Mouse (Mus musculus) small intestine, adult 2 months (tissue): ENCODE measurements around the gene Lbx1. TPM values are rescaled to one million over a fixed set of nuclear protein-coding genes. Genes with fewer than 3 reads are reported as not detected.

Source experiments
- H3K27ac ChIP-seq: fragments of 200-500 bp; 2 replicates; pipeline ENCODE4 v1.5.1; 2012; ENCODE audit warnings: low read depth, low read length, control low read depth, inconsistent platforms; ENCODE audit not compliant: insufficient read depth
- H3K27me3 ChIP-seq: fragments of 200-500 bp; 2 replicates; pipeline ENCODE4 v1.6.1; 2012; ENCODE audit warnings: mild to moderate bottlenecking, moderate library complexity, low read length, inconsistent platforms; ENCODE audit not compliant: control insufficient read depth, insufficient read depth
- H3K36me3 ChIP-seq: fragments of 200-500 bp; 2 replicates; pipeline ENCODE4 v1.6.1; 2012; ENCODE audit warnings: mild to moderate bottlenecking, low read length, control low read depth, inconsistent platforms; ENCODE audit not compliant: control insufficient read depth, insufficient read depth
- H3K4me1 ChIP-seq: fragments of 200-500 bp; 2 replicates; pipeline ENCODE4 v1.6.1; 2012; ENCODE audit warnings: low read length, inconsistent platforms, mixed read lengths; ENCODE audit not compliant: control insufficient read depth, insufficient read depth, insufficient read length
- H3K4me3 ChIP-seq: fragments of 200-500 bp; 2 replicates; pipeline ENCODE4 v1.5.1; 2012; ENCODE audit warnings: low read depth, mild to moderate bottlenecking, control low read depth, inconsistent platforms, low read length, moderate library complexity
- CTCF ChIP-seq: fragments of 200-500 bp; IDR thresholded peaks from 2 replicates; pipeline ENCODE4 v1.5.1; 2012; ENCODE audit warnings: low read depth, mild to moderate bottlenecking, control low read depth, inconsistent platforms, low read length, moderate library complexity, mixed read lengths; ENCODE audit not compliant: insufficient replicate concordance, insufficient read length; ENCODE audit errors: extremely low read depth
- POLR2A ChIP-seq: fragments of 200-500 bp; IDR thresholded peaks from 2 replicates; pipeline ENCODE4 v1.6.1; 2012; ENCODE audit warnings: low read depth, mild to moderate bottlenecking, control low read depth, inconsistent platforms, low read length, moderate library complexity
- WGBS: fragments of 180-500 bp; shearing (Covaris S2); methylation state at CpG from one replicate; pipeline ENCODE4 v1.1.7; 2018; 5-methylcytosine and 5-hydroxymethylcytosine counted together
- polyA plus RNA-seq: library from polyadenylated mRNA; depleted of rRNA; stranded (reverse); fragments of >200 nt; gene quantifications from 2 replicates; pipeline ENCODE4 v1.2.3, GENCODE M21; 2012

Gene Lbx1
- polyA plus RNA-seq, 1 experiment, result not detected

- Histone ChIP-seq H3K4me1 (peaks cover 9% of the 10 kb centered on the region; the same call in 1 of the 2 replicates), H3K27ac (no peak overlapping the region), H3K4me3 (no peak overlapping the region), H3K36me3 (no peaks in the 10 kb centered on the region), H3K27me3 (peaks cover 96% of the 10 kb centered on the region)
- TF ChIP-seq CTCF (no peak), POLR2A (no peak)
- WGBS, result 3% methylated on average over 60 of the region's 60 CpGs
Observed at GRCm38 (mm10) chr19:45233496-45234127, 2.0 kb downstream of the Lbx1 start.

DNA sequence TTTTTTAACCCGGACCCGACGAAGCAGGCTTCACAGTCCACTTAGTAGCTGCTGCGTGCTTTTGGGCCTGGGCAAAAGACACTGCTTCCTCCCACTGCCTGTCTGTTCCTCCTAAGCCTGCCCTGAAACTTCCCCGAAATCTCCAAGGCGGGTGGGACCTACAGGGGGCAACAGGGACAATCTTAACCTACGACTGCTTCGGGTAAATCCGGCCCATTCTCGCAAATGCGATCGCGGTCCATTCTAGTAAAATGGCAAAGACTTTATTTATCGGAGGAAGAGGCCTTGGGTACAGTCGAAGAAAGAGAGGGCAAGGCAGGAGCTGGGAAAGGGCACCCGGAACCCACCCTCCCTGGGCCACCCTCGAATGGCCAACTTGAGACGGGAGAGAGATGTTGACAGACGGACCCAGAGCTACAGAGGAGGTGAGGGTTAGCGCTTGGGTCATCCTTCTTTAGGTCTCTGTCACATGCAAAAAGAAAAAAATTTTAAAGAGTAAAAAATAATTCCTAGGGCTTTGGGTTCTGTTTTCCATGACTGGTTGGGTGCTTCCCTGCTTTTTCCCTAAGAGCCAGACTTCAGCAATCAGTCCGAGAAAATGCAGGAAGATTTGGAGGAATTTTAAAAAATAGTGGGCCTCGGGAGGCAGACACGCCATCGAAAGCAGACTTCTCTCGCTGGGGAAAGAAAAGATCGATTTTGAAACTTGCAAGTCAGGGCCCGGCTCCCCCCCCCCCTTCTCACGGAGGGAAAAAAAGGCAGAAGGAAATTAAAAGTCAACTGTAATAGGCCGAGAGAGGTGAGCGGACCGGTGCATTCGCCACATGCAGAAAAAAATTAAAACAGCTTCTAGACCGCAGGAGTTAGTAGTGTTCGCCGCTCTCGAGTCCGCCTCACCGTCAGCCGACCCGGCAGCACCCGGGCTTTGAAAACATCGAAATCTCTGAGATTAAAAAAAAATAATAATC lies 2.9 kb downstream of the Lbx1 start:
- Histone ChIP-seq H3K4me3 (0 out of 2 replicates have a peak overlapping the region, but pooled peaks have one; percentile 9), H3K27ac (no peak overlapping the region), H3K36me3 (no peaks in the 10 kb centered on the region), H3K4me1 (peaks cover 9% of the 10 kb centered on the region; the same call in 1 of the 2 replicates), H3K27me3 (peaks cover 95% of the 10 kb centered on the region)
- WGBS, result 4% methylated on average over 42 of the region's 42 CpGs
- TF ChIP-seq CTCF, result no peak
- no peak for TF ChIP-seq POLR2A

- TF ChIP-seq CTCF (no peak), POLR2A (no peak)
- WGBS, result 6% methylated on average over 14 of the region's 14 CpGs
Observed at GRCm38 (mm10) chr19:45232036-45232410, 3.6 kb downstream of the Lbx1 start.

GRCm38 (mm10) chr19:45231383-45232035 lies 4.1 kb downstream of the Lbx1 start:
- TF ChIP-seq CTCF, result no peak
- no peak for TF ChIP-seq POLR2A
- Histone ChIP-seq H3K27me3 (peaks cover 89% of the 10 kb centered on the region), H3K4me1 (peaks cover 9% of the 10 kb centered on the region; the same call in 1 of the 2 replicates), H3K4me3 (no peak overlapping the region), H3K27ac (no peak overlapping the region), H3K36me3 (no peaks in the 10 kb centered on the region)
- WGBS, result 3% methylated on average over 44 of the region's 44 CpGs

More at GRCm38 (mm10) chr19:45232036-45232410, 3.6 kb downstream of the Lbx1 start:
- H3K27ac ChIP-seq, result no peak overlapping the region
- peaks cover 9% of the 10 kb centered on the region; the same call in 1 of the 2 replicates for H3K4me1 ChIP-seq
- no peak overlapping the region for H3K4me3 ChIP-seq
- peaks cover 94% of the 10 kb centered on the region for H3K27me3 ChIP-seq
- no peaks in the 10 kb centered on the region for H3K36me3 ChIP-seq

GRCm38 (mm10) chr19:45230848-45231382 lies 4.7 kb downstream of the Lbx1 start:
- 7% methylated on average over 43 of the region's 51 CpGs for WGBS
- peaks cover 88% of the 10 kb centered on the region for H3K27me3 ChIP-seq
- H3K4me3 ChIP-seq, result no peak overlapping the region
- no peaks in the 10 kb centered on the region for H3K36me3 ChIP-seq
- H3K27ac ChIP-seq, result no peak overlapping the region
- TF ChIP-seq POLR2A (no peak), CTCF (no peak)
- peaks cover 9% of the 10 kb centered on the region; the same call in 1 of the 2 replicates for H3K4me1 ChIP-seq

GRCm38 (mm10) chr19:45230201-45230611 lies 5.4 kb downstream of the Lbx1 start:
- H3K27ac ChIP-seq, result no peak overlapping the region
- TF ChIP-seq POLR2A (no peak), CTCF (no peak)
- 5% methylated on average over 20 of the region's 20 CpGs for WGBS
- H3K36me3 ChIP-seq, result no peaks in the 10 kb centered on the region
- H3K4me3 ChIP-seq, result no peak overlapping the region
- H3K4me1 ChIP-seq, result peaks cover 9% of the 10 kb centered on the region; the same call in 1 of the 2 replicates
- H3K27me3 ChIP-seq, result peaks cover 87% of the 10 kb centered on the region
